12 mouse cellular contexts compared by ENCODE assay signal in the genomic region with DNA sequence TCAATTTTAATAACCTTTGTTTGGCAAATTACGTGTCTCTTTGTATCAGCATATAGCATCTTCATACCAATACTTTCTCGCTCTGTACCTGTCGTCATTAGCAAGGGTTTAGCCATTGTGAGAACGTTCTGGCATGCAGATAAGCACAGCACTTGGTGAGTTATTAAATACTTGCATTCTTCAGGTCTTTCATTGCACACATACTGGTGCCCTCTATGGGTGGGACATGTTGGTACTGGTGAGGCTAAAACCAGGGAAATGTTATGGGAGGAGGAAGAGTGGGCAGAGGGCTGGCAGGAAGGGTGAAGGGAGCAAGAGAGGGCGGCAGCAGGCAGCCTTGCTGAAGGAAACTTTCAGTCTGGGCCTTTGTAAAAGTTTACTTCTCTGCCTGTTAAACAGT.
A peak's percentile ranks its signal among the peaks of the same experiment; 100 is the strongest.
DNase-seq lines count a peak whose midpoint lies in the region; ATAC-seq and TF ChIP-seq lines count a peak whose summit lies in the region.
"Had no signal": no experiment of that assay in that cellular context is flagged by ENCODE, and none has a peak within 500 bp of the region (broad histone marks: within the 10 kb centered on the region; RNA-seq: fewer than 3 reads in every experiment).

No protein-coding gene starts in this region.

- no peak overlapping the region for H3K4me3 ChIP-seq in liver, postnatal 0 days (ENCODE audit: low read depth, low read length)
- H3K4me3 ChIP-seq in liver, embryonic 12.5 days: no peak overlapping the region
- H3K4me3 ChIP-seq: hindbrain, embryonic 15.5 days had no signal

- no peaks in the 10 kb centered on the region for H3K9me3 ChIP-seq in liver, postnatal 0 days (ENCODE audit: low read length)
- H3K9me3 ChIP-seq in liver, embryonic 12.5 days (replicated peaks): no peaks in the 10 kb centered on the region
- H3K9me3 ChIP-seq: hindbrain, embryonic 15.5 days had no signal

- no peaks in the 10 kb centered on the region for H3K27me3 ChIP-seq in liver, postnatal 0 days (ENCODE audit: insufficient read depth, low read length)
- no peaks in the 10 kb centered on the region for H3K27me3 ChIP-seq in liver, embryonic 12.5 days (replicated peaks)
- H3K27me3 ChIP-seq: hindbrain, embryonic 15.5 days had no signal

- DNase-seq in CD4-positive, CD25-positive, alpha-beta regulatory T cell, adult 2 months (ENCODE audit: low read depth, low spot score): peak; percentile 37
- no peak for DNase-seq in liver, postnatal 0 days
- peak; percentile 30 for DNase-seq in kidney, postnatal 10 days
- no peak for DNase-seq in adrenal gland, adult 8-10 months
- DNase-seq: cerebellum, postnatal 25 days; layer of hippocampus, postnatal 36 days had no signal

- no peak overlapping the region for H3K27ac ChIP-seq in liver, postnatal 0 days (ENCODE audit: low read depth)
- no peak overlapping the region for H3K27ac ChIP-seq in liver, embryonic 12.5 days
- H3K27ac ChIP-seq: hindbrain, embryonic 15.5 days; liver, embryonic 14.5 days had no signal

- H3K9ac ChIP-seq in liver, postnatal 0 days (replicated peaks): no peak overlapping the region
- H3K9ac ChIP-seq in liver, embryonic 12.5 days: no peak overlapping the region
- H3K9ac ChIP-seq: hindbrain, embryonic 15.5 days; liver, embryonic 14.5 days had no signal

- ATAC-seq in CD4-positive, CD25-positive, alpha-beta regulatory T cell, adult 4 months: no peak
- no peak for ATAC-seq in liver, postnatal 0 days
- no peak for ATAC-seq in liver, embryonic 12.5 days
- ATAC-seq in megakaryocyte-erythroid progenitor cell, adult 5-6 weeks (replicated peaks; ENCODE audit: low FRiP score, low TSS enrichment, poor library complexity, severe bottlenecking): peak; percentile 65; the same call in 1 of the 2 replicates
- no peak for ATAC-seq in erythroblast, adult 5-6 weeks (replicated peaks; ENCODE audit: low FRiP score, poor library complexity, severe bottlenecking)

- H3K36me3 ChIP-seq in liver, postnatal 0 days (replicated peaks; ENCODE audit: insufficient read depth, low read length): peaks cover 13% of the 10 kb centered on the region
- H3K36me3 ChIP-seq in liver, embryonic 12.5 days: peaks cover 13% of the 10 kb centered on the region
- H3K36me3 ChIP-seq: hindbrain, embryonic 15.5 days had no signal

- TF ChIP-seq CTCF in liver, postnatal 0 days (IDR thresholded peaks at IDR 0.05; ENCODE audit: low read depth): peak; percentile 42

- WGBS in liver, postnatal 0 days (ENCODE audit: insufficient replicate concordance): 76% methylated on average over 5 of the region's 5 CpGs
- WGBS in liver, embryonic 12.5 days (ENCODE audit: insufficient replicate concordance): 87% methylated on average over 5 of the region's 5 CpGs

- H3K4me2 ChIP-seq in liver, postnatal 0 days (ENCODE audit: low read depth, low read length): no peak overlapping the region
- H3K4me2 ChIP-seq in liver, embryonic 12.5 days: no peak overlapping the region
- H3K4me2 ChIP-seq: hindbrain, embryonic 15.5 days had no signal

- H3K4me1 ChIP-seq in liver, postnatal 0 days (ENCODE audit: insufficient read depth): no peaks in the 10 kb centered on the region
- H3K4me1 ChIP-seq in liver, embryonic 12.5 days: no peaks in the 10 kb centered on the region
- H3K4me1 ChIP-seq: hindbrain, embryonic 15.5 days had no signal

- TF ChIP-seq EP300 in liver, postnatal 0 days (IDR thresholded peaks at IDR 0.05; ENCODE audit: low read depth): no peak

Comparison
In these comparisons a context has a peak if more than half of its experiments do, and no peak if none do; other contexts are left out.
1. DNase-seq: peak in CD4-positive, CD25-positive, alpha-beta regulatory T cell, adult 2 months (single experiment) and kidney, postnatal 10 days (single experiment); none in liver, postnatal 0 days (single experiment) and adrenal gland, adult 8-10 months (single experiment).